Mouse (Mus musculus) c-Kit-positive CD71-negative TER-119-negative erythroid progenitor cells, embryonic 14.5 days (primary cell): ENCODE measurements around the gene Pdzd2.

ENCODE experiments used
- DNase-seq: peaks from one replicate; pipeline ENCODE4 v3.0.0-alpha.2; 2013; ENCODE audit warnings: low read depth

Pdzd2 gene

GRCm38 (mm10) chr15:12479326-12479725 lies 260.4 kb downstream of the Pdzd2 start:
- DNase-seq = peak; percentile 5

GRCm38 (mm10) chr15:12473596-12473995 lies 266.1 kb downstream of the Pdzd2 start:
- DNase-seq = no peak

DNA sequence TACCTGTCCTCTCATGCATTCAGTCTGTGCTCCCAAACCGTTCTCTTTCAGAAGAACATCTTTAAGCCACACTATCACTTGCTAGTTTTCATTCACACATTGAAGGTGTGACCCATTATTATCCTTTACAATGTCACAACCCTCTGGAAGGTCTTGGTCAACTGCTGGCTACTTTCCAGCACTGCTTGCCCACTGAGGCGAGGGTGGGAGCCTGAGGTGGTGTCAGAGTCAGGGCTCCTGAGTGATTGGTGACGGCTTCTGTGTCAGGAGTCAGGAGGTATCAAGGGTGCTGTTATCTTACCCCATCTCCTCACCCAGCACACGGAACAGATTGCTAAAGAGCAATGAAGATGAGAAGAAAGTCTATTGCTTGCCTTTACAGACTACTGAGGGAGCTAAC lies 267.1 kb downstream of the Pdzd2 start:
- no peak for DNase-seq

GRCm38 (mm10) chr15:12470900-12471838 lies 268.6 kb downstream of the Pdzd2 start:
- no peak for DNase-seq

GRCm38 (mm10) chr15:12468625-12469024 lies 271.1 kb downstream of the Pdzd2 start:
- no peak for DNase-seq

GRCm38 (mm10) chr15:12465748-12466147 lies 274.0 kb downstream of the Pdzd2 start:
- no peak for DNase-seq

DNA sequence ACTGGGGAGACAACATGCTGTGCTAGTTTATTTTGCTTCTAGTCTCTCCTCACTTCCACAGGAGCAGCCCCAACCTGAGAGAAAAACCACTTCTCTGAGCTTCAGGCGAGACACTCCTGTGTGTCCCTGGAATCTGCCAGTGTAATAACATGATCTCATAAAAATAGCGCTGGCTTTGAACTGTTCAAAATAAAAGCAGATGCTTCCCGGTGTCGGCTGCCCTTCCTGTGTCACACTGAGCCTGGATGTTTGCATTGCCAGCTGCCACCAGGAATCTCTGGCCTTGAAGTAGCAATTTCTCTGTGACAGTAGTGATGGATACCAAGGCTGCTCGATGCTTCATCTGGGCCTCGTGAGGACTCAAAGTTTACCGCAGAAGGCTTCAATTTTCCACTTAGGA lies 282.9 kb downstream of the Pdzd2 start:
- no peak for DNase-seq

DNA sequence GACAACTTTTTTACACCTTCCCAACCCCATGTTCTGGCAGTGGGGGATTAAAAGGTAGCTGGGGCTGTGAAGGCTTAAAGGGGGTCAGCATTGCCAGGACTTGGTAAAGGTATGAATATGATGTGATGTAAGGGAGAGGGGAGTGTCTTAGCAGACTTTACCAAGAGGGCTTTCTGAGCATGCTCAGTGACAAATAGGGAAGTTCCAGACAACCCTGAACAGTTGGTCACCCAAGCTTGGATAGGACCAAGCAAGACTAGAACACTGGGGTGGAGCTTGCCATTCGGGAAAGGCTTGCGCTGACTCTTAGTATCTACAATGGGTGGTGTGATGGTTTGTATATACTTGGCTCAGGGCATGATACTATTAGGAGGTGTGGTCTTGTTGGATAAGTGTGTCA lies 286.4 kb downstream of the Pdzd2 start:
- no peak for DNase-seq

GRCm38 (mm10) chr15:12452141-12452995 lies 287.4 kb downstream of the Pdzd2 start:
- DNase-seq = no peak

- DNase-seq = no peak
These were observed 288.3 kb downstream of the Pdzd2 start for GRCm38 (mm10) chr15:12451448-12451847.

- no peak for DNase-seq
These were observed 288.9 kb downstream of the Pdzd2 start for GRCm38 (mm10) chr15:12450790-12451189.

- DNase-seq = no peak
These were observed 290.4 kb downstream of the Pdzd2 start for GRCm38 (mm10) chr15:12449321-12449720.

GRCm38 (mm10) chr15:12447021-12447434 lies 292.7 kb downstream of the Pdzd2 start:
- no peak for DNase-seq

DNA sequence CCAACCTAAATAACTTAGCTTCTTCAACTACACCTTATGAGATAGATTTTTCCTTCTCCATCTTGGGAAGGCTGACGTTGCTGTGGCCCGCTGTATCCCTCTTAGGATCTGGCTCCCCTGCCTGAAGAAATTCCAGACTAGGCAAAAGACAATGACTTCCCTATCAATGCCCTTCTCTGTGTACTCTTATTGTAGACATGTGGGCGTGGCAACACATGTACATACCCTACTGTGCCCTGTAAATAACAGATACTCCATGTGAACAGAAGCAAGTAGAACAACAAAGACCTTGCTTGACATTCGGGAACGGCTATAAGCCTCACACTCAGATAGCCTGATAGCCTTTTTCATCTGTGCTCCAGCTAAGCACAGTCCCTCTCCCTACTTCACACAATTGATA lies 295.2 kb downstream of the Pdzd2 start:
- no peak for DNase-seq

- no peak for DNase-seq
These were observed 300.4 kb downstream of the Pdzd2 start for GRCm38 (mm10) chr15:12439351-12439751.

DNA sequence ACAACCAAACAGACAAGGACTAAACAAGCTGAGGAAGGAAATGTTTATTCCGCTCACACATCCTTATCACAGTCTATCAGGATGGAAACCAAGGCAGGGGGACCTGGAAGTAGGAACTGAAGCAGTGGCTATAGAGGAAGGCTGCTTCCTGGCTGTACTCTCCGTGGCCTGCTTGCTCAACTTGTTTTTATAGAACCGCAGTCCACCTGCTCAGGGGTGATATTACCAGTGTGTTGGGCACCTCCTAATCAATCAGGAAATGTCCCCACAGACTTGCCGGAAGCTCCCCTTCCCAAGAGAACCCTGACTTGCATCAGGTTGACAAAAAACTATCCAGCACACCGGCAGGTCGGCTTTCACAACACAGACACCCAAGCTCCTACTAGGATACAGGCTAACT lies 301.0 kb downstream of the Pdzd2 start:
- DNase-seq = no peak

- no peak for DNase-seq
These were observed 301.6 kb downstream of the Pdzd2 start for GRCm38 (mm10) chr15:12438081-12438480.

GRCm38 (mm10) chr15:12435910-12436309 lies 303.8 kb downstream of the Pdzd2 start:
- DNase-seq = no peak

DNA sequence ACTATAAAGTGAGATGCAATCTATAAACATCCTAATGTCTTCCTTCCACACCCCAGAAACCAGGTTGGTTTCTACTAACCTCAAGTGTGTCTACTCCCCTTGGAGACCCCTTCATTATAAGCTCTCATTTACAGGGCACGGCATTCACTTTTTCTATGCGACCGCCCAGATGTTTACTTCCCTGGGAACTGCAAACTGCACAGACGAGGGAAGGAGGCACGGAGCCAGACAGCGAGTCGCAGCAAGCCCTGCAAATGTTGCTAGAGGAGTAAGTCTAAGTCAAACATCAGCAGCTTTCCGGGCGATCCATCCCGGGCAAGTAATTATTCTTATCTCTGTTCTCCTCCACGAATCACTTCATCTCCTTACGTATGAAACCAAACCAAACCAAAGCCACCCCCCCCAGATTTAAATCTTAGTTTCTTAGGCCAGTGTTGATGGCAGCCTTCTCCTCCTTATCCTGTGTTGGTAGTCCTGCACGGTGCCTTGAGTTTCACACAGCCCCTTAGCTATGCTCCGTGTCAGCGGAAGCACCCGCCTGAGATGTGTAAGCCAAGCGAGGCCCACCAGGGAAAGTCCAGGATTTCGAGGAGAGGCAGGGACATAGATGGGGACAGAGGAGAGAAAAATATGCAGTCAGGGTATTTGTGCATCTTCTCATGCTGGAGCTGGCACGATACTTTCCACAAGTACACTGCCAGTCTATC lies 305.7 kb downstream of the Pdzd2 start:
- no peak for DNase-seq

GRCm38 (mm10) chr15:12432879-12433278 lies 306.8 kb downstream of the Pdzd2 start:
- DNase-seq = no peak

GRCm38 (mm10) chr15:12432320-12432719 lies 307.4 kb downstream of the Pdzd2 start:
- DNase-seq = no peak

DNA sequence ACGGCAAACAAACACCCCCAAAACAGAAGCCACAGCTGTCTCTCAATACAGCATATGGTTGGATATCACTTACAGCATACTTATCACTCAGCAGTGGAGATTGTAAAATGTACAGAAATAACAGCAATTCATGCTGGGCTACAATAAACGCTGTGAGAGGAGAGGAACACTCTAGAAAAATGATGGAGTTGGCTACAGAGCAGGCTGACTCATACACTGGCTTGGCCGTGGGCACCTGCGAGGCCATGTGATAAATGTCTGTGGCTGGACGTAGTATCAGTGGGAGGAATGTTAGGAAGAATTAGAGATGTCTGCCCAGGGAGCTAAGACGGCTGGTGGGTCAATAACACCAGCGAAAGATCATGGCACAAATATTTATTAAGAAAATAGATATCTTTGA lies 308.0 kb downstream of the Pdzd2 start:
- no peak for DNase-seq
